Mouse (Mus musculus): ENCODE results near the gene Olfr262. TPM values are rescaled to one million over a fixed set of nuclear protein-coding genes. Genes with fewer than 3 reads are reported as not detected.

The Olfr262 gene
- not detected for total RNA-seq (2023)

GRCm38 (mm10) chr19:12241559-12241958 is at the start of gene Olfr262:
Gene Olfr262 (minus strand): TSS chr19:12241659.

GRCm38 (mm10) chr19:12279554-12279953 is 38.1 kb upstream of the Olfr262 start, which contains the start of gene Olfr1434:
Gene Olfr1434 (plus strand): TSS chr19:12279854.

GRCm38 (mm10) chr19:12260732-12261131 is 19.3 kb upstream of the Olfr262 start, which contains the start of gene Olfr235:
Gene Olfr235 (plus strand): TSS chr19:12261032.

GRCm38 (mm10) chr19:12232496-12232895 is 9.0 kb downstream of the Olfr262 start, which contains the start of gene Olfr1432:
Gene Olfr1432 (minus strand): TSS chr19:12232596.

GRCm38 (mm10) chr19:12200334-12200733 is 41.1 kb downstream of the Olfr262 start, which contains the start of gene Olfr1431:
Gene Olfr1431 (plus strand): TSS chr19:12200634.

Other genes starting within 250 kb of the Olfr262 start
- not detected for gene Olfr1423, start 200.3 kb downstream of the Olfr262 start, total RNA-seq (2023)
- not detected for gene Olfr1424, start 179.0 kb downstream of the Olfr262 start, total RNA-seq (2023)
- not detected for gene Olfr1425, start 163.9 kb downstream of the Olfr262 start, total RNA-seq (2023)
- gene Olfr1426, start 149.6 kb downstream of the Olfr262 start, total RNA-seq (2023): not detected
- not detected for gene Olfr1427, start 138.3 kb downstream of the Olfr262 start, total RNA-seq (2023)
- gene Olfr1428, start 125.8 kb downstream of the Olfr262 start, total RNA-seq (2023): not detected
- not detected for gene Olfr76, start 118.5 kb downstream of the Olfr262 start, total RNA-seq (2023)
- not detected for gene Olfr1555-ps1, start 71.5 kb downstream of the Olfr262 start, total RNA-seq (2023)
- gene Olfr1431, start 41.0 kb downstream of the Olfr262 start, total RNA-seq (2023): not detected
- gene Olfr1432, start 9.1 kb downstream of the Olfr262 start, total RNA-seq (2023): not detected
- gene Olfr235, start 19.4 kb upstream of the Olfr262 start, total RNA-seq (2023): not detected
- gene Olfr1434, start 38.2 kb upstream of the Olfr262 start, total RNA-seq (2023): not detected
- not detected for gene Olfr1436, start 57.5 kb upstream of the Olfr262 start, total RNA-seq (2023)
- gene Olfr1437, start 83.4 kb upstream of the Olfr262 start, total RNA-seq (2023): not detected
- gene Olfr1438-ps1, start 94.3 kb upstream of the Olfr262 start, total RNA-seq (2023): not detected
- not detected for gene Olfr1440, start 145.6 kb upstream of the Olfr262 start, total RNA-seq (2023)
- not detected for gene Olfr1441, start 175.8 kb upstream of the Olfr262 start, total RNA-seq (2023)
- not detected for gene Pfpl, start 186.2 kb upstream of the Olfr262 start, total RNA-seq (2023)
- gene Mpeg1, start 219.1 kb upstream of the Olfr262 start, total RNA-seq (2023): 18.6 TPM

All from CD4-positive naive resting alpha-beta T cell, adult 76 days (primary cell).